Mouse (Mus musculus): Measurements from ENCODE around the gene Derl3.
"Not testable (repeated sequence)": the region's sequence is repeated elsewhere in the genome, so short reads cannot be mapped to it uniquely, and the experiment has no call there.

Derl3 gene

DNA sequence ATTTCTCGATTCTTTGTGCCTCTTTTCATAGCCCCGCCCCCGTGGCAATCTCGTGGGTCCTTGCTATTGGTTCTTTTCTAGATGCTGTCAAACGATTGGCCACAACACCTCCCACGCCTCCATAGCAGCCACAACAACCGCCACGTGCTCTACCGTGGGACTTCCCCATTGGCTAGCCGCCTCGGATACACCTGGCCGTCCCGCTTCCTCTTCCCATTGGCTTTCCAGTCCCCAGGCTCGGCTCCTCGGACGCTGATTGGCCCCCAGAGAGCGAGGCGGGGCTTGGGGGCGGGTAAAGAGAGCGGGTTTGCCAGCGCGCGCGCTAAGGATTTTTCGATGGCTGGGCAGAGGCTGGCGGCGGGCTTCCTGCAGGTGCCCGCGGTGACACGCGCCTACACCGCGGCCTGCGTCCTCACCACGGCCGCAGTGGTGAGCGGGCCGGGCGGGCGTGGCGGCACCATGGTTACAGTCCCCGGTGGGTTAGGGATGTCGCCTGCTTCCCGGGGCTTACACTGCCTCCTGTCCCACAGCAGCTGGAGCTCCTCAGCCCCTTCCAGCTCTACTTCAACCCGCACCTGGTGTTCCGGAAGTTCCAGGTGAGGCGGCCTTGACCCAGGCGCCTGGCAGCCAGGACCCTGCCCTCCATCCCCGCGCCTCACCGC is at the start of gene Derl3:
Gene Derl3, plus strand, starts transcription at position 325 of the 662 bp plus-strand sequence.
- DNase-seq (ENCODE audit: extremely low spot score) = peak; percentile 96

DNA sequence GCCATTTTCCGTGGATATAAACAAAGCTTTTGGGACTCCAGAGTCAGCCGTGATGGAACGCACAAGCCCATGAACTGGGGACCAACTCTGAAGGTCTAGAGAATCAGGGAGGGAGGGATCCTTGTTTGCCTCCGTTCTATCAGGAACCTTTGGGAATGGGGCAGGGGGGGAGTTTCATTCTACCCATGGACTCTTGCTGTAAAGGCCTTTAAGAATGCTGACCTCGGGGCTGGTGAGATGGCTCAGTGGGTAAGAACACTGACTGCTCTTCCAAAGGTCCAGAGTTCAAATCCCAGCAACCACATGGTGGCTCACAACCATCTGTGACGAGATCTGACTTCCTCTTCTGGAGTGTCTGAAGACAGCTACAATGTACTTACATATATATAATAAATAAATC is 49.3 kb upstream of the Derl3 start:
- not testable (repeated sequence) for DNase-seq (ENCODE audit: extremely low spot score)

DNA sequence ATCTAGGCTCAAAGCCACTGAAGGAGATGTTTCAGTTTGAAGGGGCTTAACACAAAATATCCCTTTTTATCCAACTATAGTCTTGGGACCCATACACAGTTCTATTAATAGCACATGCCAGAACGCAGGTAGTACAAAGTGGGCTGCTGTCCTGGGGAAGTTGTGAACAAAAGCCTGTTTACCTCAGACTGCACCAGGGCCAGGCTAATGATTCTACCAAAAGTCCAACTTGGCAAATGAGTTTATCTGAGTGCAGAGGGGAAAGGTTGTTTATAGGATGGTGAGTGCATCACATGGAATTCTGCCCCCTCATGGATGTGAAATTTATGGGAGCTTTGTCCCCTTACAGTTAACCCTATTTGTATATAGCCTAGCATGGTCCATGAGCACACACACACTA is 48.4 kb upstream of the Derl3 start:
- DNase-seq (ENCODE audit: extremely low spot score) = no peak

DNA sequence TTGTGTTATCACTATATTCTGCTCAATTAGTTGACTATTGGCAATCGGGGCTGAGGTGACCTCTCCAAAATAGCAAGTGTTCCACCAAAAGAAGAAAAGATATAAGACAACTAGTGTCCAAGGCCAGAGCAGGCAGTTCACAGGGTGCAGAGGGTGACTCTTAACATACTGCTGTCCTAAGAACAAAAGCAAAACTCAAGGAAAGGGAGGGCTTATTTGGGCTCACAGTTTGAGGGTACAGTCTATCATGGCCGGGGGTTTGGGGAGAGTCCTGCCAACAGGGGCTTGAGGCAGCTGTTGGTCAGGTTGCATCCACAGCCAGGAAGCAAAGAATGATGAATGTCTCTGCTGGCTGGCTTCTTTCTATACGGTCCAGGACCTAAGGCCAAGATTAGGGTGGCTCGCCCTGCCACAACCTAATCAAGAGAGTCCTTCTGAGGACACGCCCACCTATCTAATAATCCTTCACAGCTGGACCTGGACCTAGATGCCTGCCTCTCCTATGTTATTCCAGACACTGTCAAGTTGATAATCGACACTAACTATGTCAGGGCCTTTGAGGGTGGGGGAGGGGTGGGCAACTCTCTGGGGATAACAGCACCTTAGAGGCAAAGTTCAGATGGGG is 47.8 kb upstream of the Derl3 start:
- DNase-seq (ENCODE audit: extremely low spot score) = no peak

DNA sequence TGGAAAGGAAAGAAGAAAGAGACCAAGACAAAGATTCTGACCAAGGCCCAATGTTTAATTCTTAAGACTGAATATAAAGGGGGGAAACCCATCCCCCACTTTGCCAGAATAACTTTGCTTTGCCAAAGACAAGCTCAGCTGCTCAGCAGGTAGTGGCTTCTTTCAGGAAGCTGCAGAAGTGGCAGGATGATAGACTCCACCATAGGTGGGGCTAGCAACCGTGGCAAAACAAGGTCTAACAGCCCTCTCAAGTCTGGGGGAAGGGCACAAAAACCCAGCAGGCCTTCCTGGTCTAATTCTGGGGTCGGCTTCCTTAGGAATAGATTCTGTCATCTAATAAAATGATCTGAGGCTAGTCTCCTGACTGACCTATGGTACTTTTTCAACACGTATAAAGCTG is 44.8 kb upstream of the Derl3 start:
- no peak for DNase-seq (ENCODE audit: extremely low spot score)

DNA sequence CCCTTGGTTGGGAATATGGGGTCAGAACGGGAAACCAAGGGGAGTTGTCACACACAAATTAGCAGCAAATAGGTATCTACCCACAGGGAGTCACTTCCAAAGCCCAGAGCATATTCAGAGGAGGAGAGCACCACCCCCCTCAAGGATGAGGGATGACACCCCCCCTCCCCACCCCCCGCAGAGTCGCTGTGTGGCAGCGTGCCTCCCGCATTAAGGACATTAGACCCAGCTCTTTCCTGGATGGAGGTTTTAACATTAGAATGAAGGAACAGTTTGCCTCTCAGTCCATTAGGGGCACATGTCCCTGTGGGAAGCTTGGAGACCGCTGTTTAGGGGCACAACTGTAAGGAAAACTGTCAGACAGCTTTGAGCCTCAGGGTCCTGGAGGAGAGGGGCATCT is 42.1 kb upstream of the Derl3 start:
- DNase-seq (ENCODE audit: extremely low spot score) = no peak

DNA sequence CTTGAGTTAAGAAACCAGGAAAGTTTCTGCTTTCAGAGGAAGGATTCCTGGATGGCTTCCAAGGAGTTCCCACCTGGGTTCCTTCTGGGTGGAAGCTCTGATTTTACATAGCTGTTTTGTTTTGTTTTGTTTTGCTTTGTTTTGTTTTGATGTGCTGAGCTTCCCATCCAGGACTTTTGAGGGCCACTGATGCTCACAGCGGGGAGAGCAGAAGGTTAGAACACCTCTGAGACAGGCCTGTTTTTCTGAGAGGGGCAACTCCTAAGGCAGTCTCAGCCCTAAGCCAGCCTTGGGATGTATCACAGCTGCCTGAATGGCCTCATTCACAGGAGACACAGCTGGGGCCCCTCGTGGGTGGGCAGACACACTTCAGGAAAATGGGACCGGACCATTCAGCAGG is 41.5 kb upstream of the Derl3 start:
- no peak for DNase-seq (ENCODE audit: extremely low spot score)

DNA sequence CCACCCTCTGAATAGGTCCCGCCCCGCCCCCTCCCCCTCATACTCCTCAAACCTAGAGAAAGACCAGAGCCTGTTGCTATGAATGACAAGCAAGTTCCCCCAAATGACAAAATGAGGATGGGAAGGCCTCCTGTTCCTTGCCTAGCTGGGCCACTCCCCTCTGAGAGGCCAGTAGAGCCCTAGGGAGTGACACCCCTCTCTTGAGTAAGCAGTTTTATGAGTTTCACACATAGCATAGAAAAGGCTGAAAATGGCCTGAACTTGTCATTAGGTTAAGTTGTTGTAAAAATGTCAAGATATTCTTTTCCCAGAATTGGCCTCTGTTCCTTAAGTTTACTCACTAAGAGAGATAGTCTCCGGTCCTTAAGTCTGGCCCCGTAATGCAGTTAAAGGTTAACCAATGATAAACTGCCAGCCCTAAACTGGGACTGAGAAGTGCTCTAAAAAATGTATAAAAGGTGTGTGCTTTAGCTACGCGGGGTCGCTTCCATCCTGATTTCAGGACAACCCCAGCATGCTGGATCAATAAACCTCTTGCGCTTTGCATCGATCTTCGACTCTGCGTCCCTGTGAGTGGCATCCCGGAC is 40.6 kb upstream of the Derl3 start:
- no peak for DNase-seq (ENCODE audit: extremely low spot score)

DNA sequence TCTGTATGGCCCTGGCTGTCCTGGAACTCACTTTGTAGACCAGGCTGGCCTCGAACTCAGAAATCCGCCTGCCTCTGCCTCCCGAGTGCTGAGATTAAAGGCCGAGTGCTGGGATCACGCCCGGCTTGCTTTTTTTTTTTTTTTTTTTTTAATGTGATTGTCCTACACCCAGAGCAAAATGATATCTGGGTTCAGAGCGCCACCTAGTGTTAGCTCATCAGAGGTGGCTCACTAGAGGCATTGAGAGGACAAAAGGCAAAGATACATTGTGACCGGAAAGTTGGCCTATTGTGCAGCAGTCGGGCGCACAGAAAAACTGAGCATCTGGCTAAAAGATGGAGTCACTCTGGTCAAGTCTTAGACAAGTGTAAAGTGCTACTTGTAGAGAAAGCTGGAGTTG is 39.8 kb upstream of the Derl3 start:
- DNase-seq (ENCODE audit: extremely low spot score) = peak; percentile 79

DNA sequence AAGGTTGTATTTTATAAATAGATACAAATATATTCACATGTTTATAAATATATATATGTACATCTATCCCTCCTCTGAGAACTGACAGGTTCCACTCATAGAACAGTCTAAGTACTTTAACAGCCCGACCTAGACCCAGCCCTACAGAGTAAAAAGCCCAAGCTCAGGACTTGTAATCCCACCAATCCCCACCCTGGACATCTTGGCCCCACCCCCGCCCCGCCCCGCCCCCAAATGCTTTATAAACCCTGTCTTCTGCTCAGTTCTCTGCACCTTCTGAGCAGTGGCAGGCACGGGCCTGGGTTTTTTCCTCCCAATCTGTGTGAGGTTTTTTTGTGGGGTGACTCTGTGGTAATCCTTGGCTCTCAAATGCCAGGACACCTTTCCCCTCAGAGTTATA is 39.1 kb upstream of the Derl3 start:
- no peak for DNase-seq (ENCODE audit: extremely low spot score)

DNA sequence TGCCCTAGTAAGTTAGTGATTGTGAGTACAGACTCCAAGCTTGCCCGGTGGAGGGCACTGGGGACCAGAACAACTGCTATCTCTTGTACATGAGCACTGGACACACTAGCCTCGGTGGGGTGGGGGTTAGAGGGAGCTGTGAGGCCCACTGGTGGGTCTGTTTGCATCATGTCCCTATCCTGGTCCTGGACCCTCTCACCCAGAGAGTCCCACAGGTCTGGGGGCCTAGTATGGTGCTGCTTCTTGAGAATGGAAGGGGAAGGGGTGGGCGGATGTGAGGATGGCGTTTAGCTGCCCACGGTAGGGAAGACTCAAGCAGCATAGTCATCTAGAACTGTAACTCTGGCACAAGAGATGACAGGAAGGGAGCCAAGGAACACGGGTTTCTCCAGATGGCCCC is 38.4 kb upstream of the Derl3 start:
- DNase-seq (ENCODE audit: extremely low spot score) = no peak

DNA sequence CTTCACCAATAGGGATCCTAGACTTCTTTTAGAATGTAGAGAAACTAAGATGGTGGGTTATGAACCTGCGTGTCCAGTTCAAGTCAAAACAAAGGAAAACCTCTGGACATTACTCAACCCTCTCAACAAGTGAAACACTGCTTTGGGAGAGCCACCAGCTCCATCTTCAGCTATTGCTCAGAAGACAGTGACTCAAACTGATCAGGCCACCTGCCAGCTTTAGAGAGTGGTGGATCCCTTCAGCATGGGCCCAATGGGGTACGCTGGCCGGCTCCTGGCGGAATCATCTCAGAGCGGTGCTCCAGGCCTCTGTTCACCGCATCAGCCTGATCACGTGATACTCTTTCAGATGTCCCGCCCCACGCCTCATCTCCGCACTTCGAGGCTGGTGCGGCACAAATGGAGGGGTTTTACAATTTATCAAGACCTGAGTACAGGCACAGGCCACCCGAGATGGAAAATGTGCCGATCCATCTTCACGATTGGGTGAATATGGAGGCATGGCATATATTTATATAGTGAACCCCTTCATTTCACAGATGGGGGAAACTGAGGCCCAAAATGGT is 37.7 kb upstream of the Derl3 start:
- DNase-seq (ENCODE audit: extremely low spot score) = no peak

DNA sequence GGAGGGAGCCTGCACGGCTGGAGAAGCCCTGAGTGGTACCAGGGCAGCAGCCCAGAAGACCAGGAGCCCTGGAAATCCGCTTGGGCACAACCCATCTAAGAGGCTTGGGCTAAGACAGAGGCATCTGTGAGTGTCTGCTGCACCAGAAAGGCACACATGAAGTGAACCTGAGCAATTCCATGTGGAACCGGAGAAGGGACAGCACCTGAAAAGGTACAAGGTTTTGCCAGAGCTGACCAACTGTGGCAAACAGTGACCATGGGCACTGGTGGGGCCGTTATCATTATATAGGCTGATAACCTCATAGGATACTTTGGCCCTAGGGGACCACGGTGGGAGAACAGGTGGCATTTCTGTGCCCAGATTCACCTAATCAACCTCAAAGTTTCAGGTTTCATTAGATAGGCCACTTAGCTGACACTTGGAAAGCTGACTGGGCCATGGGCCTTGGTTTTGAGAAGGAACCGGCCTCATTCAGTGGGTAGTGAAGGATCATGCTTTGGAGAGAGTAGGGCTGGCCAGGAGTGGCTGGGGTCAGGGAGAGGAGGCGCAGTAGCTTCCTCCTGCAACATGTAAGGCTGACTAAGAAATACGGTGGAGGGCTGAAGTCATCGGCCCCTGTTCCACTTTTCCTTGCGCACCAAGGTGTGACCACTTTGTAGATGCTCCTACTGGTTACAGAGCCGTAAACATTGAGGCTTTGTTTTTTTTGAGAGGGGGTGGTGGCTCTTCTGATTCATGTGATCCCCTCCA is 36.9 kb upstream of the Derl3 start:
- DNase-seq (ENCODE audit: extremely low spot score) = no peak

DNA sequence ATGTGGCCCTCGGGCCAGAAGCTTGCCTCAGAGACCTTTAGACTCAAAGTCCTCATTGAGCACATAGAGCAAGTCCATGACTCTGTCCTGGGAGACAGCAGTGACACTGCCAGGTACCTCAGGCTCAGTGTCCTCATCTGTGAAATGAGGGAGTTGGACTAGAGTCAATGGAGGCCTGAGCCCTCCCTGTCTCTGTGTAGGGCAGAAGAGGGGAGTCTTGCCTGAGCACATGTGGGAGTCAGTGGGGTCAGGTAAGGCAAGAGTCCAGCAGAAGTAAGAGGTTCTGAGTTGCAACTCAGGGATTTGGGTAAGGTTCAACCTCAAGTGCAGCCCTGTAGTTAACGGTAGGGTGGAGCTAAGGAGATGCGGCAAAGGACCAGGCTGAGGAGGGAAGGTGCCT is 36.2 kb upstream of the Derl3 start:
- DNase-seq (ENCODE audit: extremely low spot score) = no peak

DNA sequence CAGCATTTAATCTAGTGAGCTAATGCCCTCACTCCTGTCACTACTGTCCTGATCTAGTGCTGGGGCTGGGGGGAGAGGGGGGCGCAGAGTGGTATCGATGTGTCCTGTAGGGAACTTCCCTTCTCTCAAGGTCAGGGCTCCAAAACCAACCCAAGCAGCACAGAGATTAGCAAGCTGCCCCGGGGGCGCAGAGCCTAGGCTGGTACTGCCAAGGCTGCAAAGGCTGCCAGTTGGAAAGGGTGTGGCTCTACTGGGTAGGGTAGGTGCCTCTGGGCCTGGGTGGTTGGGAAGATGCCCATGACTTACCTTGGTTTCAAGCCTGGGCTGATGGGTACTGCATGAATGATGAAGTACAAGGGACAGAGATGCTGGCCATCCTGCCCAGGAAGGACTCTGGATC is 35.6 kb upstream of the Derl3 start:
- DNase-seq (ENCODE audit: extremely low spot score) = no peak

DNA sequence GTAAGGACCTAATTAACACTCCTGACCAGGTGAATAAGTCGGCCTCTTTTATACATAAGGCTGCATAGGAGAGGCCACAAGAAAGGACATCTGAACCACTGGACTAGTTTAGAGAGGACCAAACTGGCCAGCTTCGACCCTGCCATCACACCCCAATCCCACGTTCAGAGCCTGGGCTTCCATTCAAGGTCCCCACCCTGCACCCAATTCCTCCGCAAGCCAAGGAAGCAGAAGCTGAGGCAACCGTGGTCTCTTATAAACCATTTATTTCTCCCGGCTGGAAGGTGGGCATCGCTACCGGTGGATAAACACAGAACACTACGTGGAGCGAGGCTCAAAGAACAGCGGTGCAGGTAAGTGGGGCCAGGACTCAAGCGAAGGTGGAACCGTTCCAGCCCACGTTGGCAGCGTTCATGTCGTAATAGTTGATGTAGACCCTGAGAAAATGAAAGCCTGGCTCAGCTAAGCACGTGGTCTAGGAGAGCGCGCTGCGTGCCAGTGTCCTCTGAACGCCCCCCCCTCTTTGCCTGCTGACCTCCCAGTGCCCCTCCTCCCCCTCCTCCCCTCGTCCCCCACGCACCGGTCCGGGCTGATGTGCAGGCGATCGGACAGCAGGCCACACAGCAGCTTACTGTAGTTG is 34.0 kb upstream of the Derl3 start:
- DNase-seq (ENCODE audit: extremely low spot score) = peak; percentile 84

DNA sequence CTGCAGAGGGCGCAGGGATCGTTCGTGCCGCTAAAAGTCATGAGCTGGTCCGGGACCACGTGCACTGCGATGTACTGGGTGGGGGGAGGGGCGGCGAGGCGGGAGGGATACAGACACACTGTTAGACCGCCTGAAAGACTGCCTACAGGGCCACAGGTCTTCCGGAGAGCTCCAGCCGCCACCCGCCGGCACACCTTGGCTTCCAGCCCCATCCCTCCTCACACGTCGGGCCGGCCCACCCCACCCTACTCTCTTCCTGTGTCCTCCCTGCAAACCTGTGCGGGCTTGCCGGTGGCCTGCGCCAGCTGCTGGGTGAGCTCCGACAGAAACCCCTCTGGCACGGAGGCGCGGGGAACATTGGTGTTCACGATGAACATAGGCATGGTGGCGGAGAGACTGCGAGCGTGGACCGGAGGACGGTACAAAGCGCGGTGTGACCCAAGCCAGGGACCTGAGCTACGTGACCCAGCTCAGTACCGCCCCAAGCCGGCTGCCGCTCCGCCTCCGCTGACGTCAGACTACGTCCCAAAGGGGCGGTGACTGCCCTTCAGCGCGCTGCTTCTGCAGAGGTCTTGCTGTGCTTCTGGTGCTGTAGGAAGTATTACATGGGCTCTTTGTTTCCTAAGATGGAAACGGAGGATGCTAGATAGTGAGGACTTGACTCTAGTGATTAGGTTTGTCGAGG is 33.3 kb upstream of the Derl3 start, which contains the start of gene Mif:
Gene Mif, minus strand, starts transcription at position 455 of the 685 bp plus-strand sequence.
- peak; percentile 96 for DNase-seq (ENCODE audit: extremely low spot score)

DNA sequence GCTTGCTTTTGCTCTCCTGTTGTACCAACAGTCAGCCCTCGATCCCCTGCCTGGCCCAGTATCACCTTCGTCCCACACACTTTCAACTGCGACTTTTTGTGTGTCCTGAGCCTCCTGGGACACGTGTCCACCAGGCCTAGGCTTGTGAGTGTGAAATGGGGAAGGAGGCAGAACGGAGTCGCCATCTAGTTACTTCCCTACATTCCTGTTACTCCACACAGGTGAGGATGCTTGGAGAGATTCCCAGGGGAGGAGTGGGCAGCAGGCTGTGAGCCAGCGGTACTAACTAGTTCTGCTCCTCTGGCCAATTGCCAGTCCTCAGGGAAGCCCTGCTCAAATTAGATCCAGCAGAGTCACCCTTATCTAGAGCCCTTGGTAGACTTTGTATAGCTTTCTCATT is 32.5 kb upstream of the Derl3 start:
- no peak for DNase-seq (ENCODE audit: extremely low spot score)

DNA sequence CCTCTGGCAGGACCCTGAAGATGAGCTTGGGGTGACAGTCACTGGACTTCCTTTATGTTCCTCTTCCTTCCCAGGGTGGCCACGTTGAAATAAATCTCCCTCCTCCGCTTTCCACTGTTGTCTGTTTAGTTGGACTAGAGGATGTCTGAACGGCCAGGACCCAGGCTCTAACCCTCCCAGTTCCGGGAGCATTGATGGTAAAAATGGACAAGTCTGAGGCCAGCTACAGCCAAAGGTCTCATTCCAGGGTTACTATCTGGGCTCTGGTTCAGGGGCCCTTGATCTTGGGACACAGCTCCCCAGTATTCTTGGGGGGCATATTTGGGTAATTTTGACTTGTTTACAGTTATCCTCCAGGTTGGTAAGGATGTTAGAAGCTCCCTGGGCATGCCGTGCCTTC is 31.6 kb upstream of the Derl3 start:
- DNase-seq (ENCODE audit: extremely low spot score) = no peak

DNA sequence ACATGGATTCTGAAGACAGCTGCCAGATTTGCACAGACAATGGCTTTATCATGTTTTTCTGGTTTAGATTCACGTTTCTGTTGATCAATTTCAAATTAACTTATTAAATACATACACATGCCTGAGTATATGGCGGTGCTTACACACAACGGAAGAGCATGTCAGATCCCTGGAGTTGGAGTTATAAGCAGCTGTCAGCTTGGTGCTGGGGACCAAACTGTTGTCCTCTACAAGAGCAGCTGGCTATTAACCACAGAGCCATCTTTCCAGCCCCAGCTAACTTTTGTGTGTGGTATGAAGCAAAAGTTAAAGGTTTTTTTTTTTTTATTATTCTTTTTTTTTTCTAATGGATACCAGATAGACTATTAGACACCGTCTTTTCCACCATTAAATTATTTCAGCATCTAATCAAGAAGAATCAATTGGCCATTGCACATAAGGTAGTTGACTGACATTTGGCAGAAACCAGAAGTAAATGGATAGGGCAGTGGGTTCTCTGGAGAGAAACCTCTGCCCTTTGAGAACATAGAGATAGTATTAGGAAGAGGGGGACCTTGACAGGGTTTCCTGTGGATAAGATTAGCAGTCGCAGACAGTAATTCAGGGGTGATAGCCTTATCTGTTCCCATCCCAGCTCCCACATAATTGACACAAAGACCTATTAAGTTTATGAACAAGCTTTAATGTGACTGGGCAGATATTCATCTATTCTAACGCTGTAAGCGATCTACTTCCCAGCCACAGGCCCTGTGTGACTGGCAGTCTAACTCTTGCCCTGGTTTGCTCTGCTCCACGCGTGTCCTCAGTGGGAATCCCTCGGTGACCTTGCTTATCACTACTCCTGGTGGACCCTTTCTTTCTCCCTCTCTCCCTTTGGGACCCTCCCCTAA is 20.9 kb upstream of the Derl3 start:
- no peak for DNase-seq (ENCODE audit: extremely low spot score)

Data from embryo, embryonic 9.5 days (tissue).